In the genomic region with DNA sequence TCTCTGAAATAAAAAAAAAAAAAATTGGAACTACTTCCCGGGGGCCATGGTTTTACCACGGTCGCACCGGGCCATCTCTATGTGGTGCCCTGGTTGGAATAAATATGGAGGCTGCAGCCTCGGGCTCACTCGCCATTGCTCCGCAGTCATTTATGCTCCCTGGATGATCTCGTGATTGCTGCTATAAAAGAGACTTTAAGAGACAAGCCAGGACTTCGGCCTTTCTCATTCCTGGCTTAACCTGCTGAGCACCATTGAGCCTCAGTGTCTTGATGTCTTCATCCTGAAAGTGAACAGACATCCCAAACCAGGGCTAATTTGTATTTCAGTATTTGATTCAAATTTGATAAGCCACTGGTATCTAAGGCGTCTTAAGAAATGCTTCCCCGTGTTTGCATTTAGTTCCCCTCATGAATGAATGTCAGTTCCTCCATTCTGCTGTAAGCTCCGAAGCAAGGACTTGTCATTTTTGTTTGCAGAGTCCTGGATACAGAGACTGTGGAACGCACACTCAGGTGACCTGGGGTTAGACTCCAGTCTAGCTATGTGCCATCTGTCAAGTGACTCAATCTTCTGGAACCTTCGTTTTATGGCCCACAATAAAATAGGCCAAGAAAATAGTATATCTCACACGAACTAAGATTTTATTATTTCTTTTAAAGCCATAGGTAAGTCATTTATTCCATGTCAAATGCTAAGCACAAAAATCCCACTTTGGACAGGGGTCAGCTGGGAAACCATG, we compare ENCODE assay signal across 24 mouse cellular contexts. TPM values are rescaled to one million over a fixed set of nuclear protein-coding genes. Genes with fewer than 3 reads are reported as not detected.
DNase-seq lines count a peak whose midpoint lies in the region; ATAC-seq and TF ChIP-seq lines count a peak whose summit lies in the region.
"Had no signal": no experiment of that assay in that cellular context is flagged by ENCODE, and none has a peak within 500 bp of the region (broad histone marks: within the 10 kb centered on the region; RNA-seq: fewer than 3 reads in every experiment).

No protein-coding gene starts in this region.

- no peak overlapping the region for H3K27ac ChIP-seq in liver, adult 2 months (replicated peaks; ENCODE audit: insufficient read depth, low read depth, low read length)
- H3K27ac ChIP-seq in liver, embryonic 11.5 days (ENCODE audit: low read depth, low read length): no peak overlapping the region
- peak overlapping the region; percentile 86 for H3K27ac ChIP-seq in intestine, postnatal 0 days (ENCODE audit: low read depth, low read length)
- H3K27ac ChIP-seq in small intestine, adult 2 months (ENCODE audit: insufficient read depth, low read depth, low read length): no peak overlapping the region
- H3K27ac ChIP-seq: embryonic facial prominence, embryonic 10.5 days; embryonic facial prominence, embryonic 12.5 days; forebrain, embryonic 13.5 days; forebrain, embryonic 15.5 days had no signal

- 78% methylated on average over 15 of the region's 15 CpGs for WGBS in liver, adult 2 months
- WGBS in liver, embryonic 11.5 days: 89% methylated on average over 15 of the region's 15 CpGs
- WGBS in intestine, postnatal 0 days: 40% methylated on average over 15 of the region's 15 CpGs
- 36% methylated on average over 15 of the region's 15 CpGs for WGBS in small intestine, adult 2 months

- no peak overlapping the region for H3K4me2 ChIP-seq in liver, embryonic 11.5 days
- H3K4me2 ChIP-seq in intestine, postnatal 0 days (replicated peaks; ENCODE audit: low read depth): peak overlapping the region; percentile 18; the same call in 1 of the 2 replicates
- H3K4me2 ChIP-seq: embryonic facial prominence, embryonic 12.5 days; forebrain, embryonic 13.5 days; forebrain, embryonic 15.5 days had no signal

- no peak overlapping the region for H3K9ac ChIP-seq in liver, adult 2 months (ENCODE audit: low read depth, low read length)
- no peak overlapping the region for H3K9ac ChIP-seq in liver, embryonic 11.5 days (ENCODE audit: low read depth, low read length)
- no peak overlapping the region for H3K9ac ChIP-seq in intestine, postnatal 0 days (ENCODE audit: low read depth, low read length)
- H3K9ac ChIP-seq: embryonic facial prominence, embryonic 12.5 days; forebrain, embryonic 13.5 days; forebrain, embryonic 15.5 days; forebrain, postnatal 0 days had no signal

- H3K36me3 ChIP-seq in liver, adult 2 months (ENCODE audit: control insufficient read depth, insufficient read depth, low read length): no peaks in the 10 kb centered on the region
- H3K36me3 ChIP-seq in liver, embryonic 11.5 days (ENCODE audit: control insufficient read depth, insufficient read depth, low read length): no peaks in the 10 kb centered on the region
- no peaks in the 10 kb centered on the region for H3K36me3 ChIP-seq in intestine, postnatal 0 days (ENCODE audit: control insufficient read depth, insufficient read depth)
- no peaks in the 10 kb centered on the region for H3K36me3 ChIP-seq in small intestine, adult 2 months (ENCODE audit: control insufficient read depth, insufficient read depth, low read length)
- H3K36me3 ChIP-seq: embryonic facial prominence, embryonic 10.5 days; embryonic facial prominence, embryonic 12.5 days; forebrain, embryonic 15.5 days; G1E had no signal

- no peak for ATAC-seq in liver, embryonic 11.5 days (replicated peaks; ENCODE audit: low FRiP score)
- peak; percentile 94 for ATAC-seq in intestine, postnatal 0 days
- ATAC-seq: activated CD4-positive, CD25-positive, alpha-beta regulatory T cell, adult 4 months; CD4-positive, CD25-positive, alpha-beta regulatory T cell, adult 4 months; forebrain, embryonic 13.5 days; forebrain, embryonic 15.5 days; forebrain, postnatal 0 days; Patski had no signal

- H3K4me3 ChIP-seq in liver, adult 2 months (ENCODE audit: insufficient read depth, low read depth, low read length): no peak overlapping the region
- H3K4me3 ChIP-seq in liver, embryonic 11.5 days (ENCODE audit: low read depth, low read length): no peak overlapping the region
- H3K4me3 ChIP-seq in intestine, postnatal 0 days (ENCODE audit: low read depth, low read length): no peak overlapping the region
- 0 out of 2 replicates have a peak overlapping the region, but pooled peaks have one; percentile 10 for H3K4me3 ChIP-seq in small intestine, adult 2 months (ENCODE audit: low read depth, low read length)
- H3K4me3 ChIP-seq: embryonic facial prominence, embryonic 10.5 days; embryonic facial prominence, embryonic 12.5 days; forebrain, embryonic 13.5 days; forebrain, embryonic 15.5 days had no signal

- no peak for TF ChIP-seq CTCF in liver, adult 2 months (IDR thresholded peaks at IDR 0.05; ENCODE audit: low read depth, low read length)
- TF ChIP-seq CTCF in intestine, postnatal 0 days (IDR thresholded peaks at IDR 0.05; ENCODE audit: low read depth): no peak
- TF ChIP-seq CTCF in small intestine, adult 2 months (IDR thresholded peaks at IDR 0.05; ENCODE audit: extremely low read depth, insufficient read length, insufficient replicate concordance, low read depth, low read length): no peak

- H3K9me3 ChIP-seq in liver, embryonic 11.5 days (ENCODE audit: control insufficient read depth, low read length): no peaks in the 10 kb centered on the region
- no peaks in the 10 kb centered on the region for H3K9me3 ChIP-seq in intestine, postnatal 0 days (ENCODE audit: control insufficient read depth)
- H3K9me3 ChIP-seq: embryonic facial prominence, embryonic 10.5 days; embryonic facial prominence, embryonic 12.5 days; forebrain, embryonic 13.5 days; forebrain, embryonic 15.5 days had no signal

- no peak for TF ChIP-seq POLR2A in liver, adult 2 months (IDR thresholded peaks at IDR 0.05; ENCODE audit: extremely low read depth, insufficient read depth, low read length)
- TF ChIP-seq POLR2A in small intestine, adult 2 months (IDR thresholded peaks at IDR 0.05; ENCODE audit: low read depth, low read length): no peak

- H3K4me1 ChIP-seq in liver, adult 2 months (ENCODE audit: control insufficient read depth, insufficient read depth, low read length): peaks cover 28% of the 10 kb centered on the region
- no peaks in the 10 kb centered on the region for H3K4me1 ChIP-seq in liver, embryonic 11.5 days (replicated peaks; ENCODE audit: control insufficient read depth, insufficient read depth, low read length)
- peaks cover 9% of the 10 kb centered on the region; the same call in 1 of the 2 replicates for H3K4me1 ChIP-seq in intestine, postnatal 0 days (replicated peaks; ENCODE audit: control insufficient read depth, insufficient read depth, low read length)
- H3K4me1 ChIP-seq in small intestine, adult 2 months (ENCODE audit: control insufficient read depth, insufficient read depth, insufficient read length, low read length): peaks cover 4% of the 10 kb centered on the region; the same call in 1 of the 2 replicates
- H3K4me1 ChIP-seq: embryonic facial prominence, embryonic 12.5 days; forebrain, embryonic 13.5 days; forebrain, embryonic 15.5 days had no signal

- intact Hi-C loops in left cerebral cortex, postnatal 36 days (cut with DNase I): no loop called here

- H3K27me3 ChIP-seq in liver, adult 2 months (ENCODE audit: control insufficient read depth, insufficient read depth, low read length): no peaks in the 10 kb centered on the region
- no peaks in the 10 kb centered on the region for H3K27me3 ChIP-seq in liver, embryonic 11.5 days (replicated peaks; ENCODE audit: control insufficient read depth, insufficient read depth, low read length)
- H3K27me3 ChIP-seq in intestine, postnatal 0 days (replicated peaks; ENCODE audit: control insufficient read depth, insufficient read depth, low read length): no peaks in the 10 kb centered on the region
- no peaks in the 10 kb centered on the region for H3K27me3 ChIP-seq in small intestine, adult 2 months (ENCODE audit: control insufficient read depth, insufficient read depth, low read length)
- H3K27me3 ChIP-seq: CH12.LX; embryonic facial prominence, embryonic 12.5 days; forebrain, embryonic 13.5 days; forebrain, embryonic 15.5 days; Patski had no signal

- DNase-seq in liver, adult 2 months (ENCODE audit: extremely low read depth, low read depth, low spot score): peak; percentile 64
- DNase-seq in liver, embryonic 11.5 days (ENCODE audit: low spot score): no peak
- DNase-seq in adrenal gland, postnatal 14 days: no peak
- DNase-seq in left cerebral cortex, postnatal 36 days (ENCODE audit: low spot score in 2 of 2): no peak
- DNase-seq: adrenal gland, adult 8-10 months; adrenal gland, postnatal 25 days; B cell, adult 2 months; cerebellum, adult 11 months; cerebellum, adult 18-20 months; cerebellum, adult 8-10 months; cerebellum, postnatal 10 days; cerebellum, postnatal 25 days; forebrain, postnatal 0 days had no signal

- peaks cover 34% of the 10 kb centered on the region; the same call in 1 of the 2 replicates for H3K79me2 ChIP-seq in liver, adult 2 months (ENCODE audit: control insufficient read depth, insufficient read depth, low read length)

RNA-seq across cellular contexts. Expression of a gene that starts 22.2 kb away (rescaled TPM):
- 77.3 and 102 TPM in 2 replicates for total RNA-seq in liver, adult 2 months (2014; rRNA removed)
- polyA plus RNA-seq in liver, adult 2 months (2012; rRNA removed): 180 and 217 TPM in 2 replicates
- 21.2 and 24.8 TPM in 2 replicates for polyA plus RNA-seq in liver, embryonic 11.5 days (2014; fragmentation: Nextera tagmentation; extraction: Ambion mirVana)
- 91.5 and 104 TPM in 2 replicates for polyA plus RNA-seq in intestine, postnatal 0 days (2015; fragmentation: Nextera tagmentation; extraction: Ambion mirVana)
- polyA plus RNA-seq in small intestine, adult 2 months (2012; rRNA removed): 2.9 and 25.7 TPM in 2 replicates
- total RNA-seq in adrenal gland, postnatal 14 days (2021): 9.0 and 16.9 TPM in 2 replicates
- total RNA-seq in left cerebral cortex, postnatal 36 days (2021): 1 to 10 TPM; 2.2 TPM
- polyA plus RNA-seq: activated CD4-positive, CD25-positive, alpha-beta regulatory T cell, adult 4 months; CD4-positive, CD25-positive, alpha-beta regulatory T cell, adult 4 months; G1E had no signal

RNA-seq across cellular contexts. Expression of a gene that starts 40.1 kb away (rescaled TPM):
- total RNA-seq in liver, adult 2 months (2014; rRNA removed): 5.3 and 6.2 TPM in 2 replicates
- polyA plus RNA-seq in liver, adult 2 months (2012; rRNA removed): 10.5 and 17.3 TPM in 2 replicates
- 93.7 and 99.4 TPM in 2 replicates for polyA plus RNA-seq in liver, embryonic 11.5 days (2014; fragmentation: Nextera tagmentation; extraction: Ambion mirVana)
- polyA plus RNA-seq in intestine, postnatal 0 days (2015; fragmentation: Nextera tagmentation; extraction: Ambion mirVana): 34.8 and 35.7 TPM in 2 replicates
- 70.4 and 97.3 TPM in 2 replicates for polyA plus RNA-seq in small intestine, adult 2 months (2012; rRNA removed)
- total RNA-seq in adrenal gland, postnatal 14 days (2021): 32.0 and 36.7 TPM in 2 replicates
- 1 to 10 TPM; 3.8 to 4.0 TPM for total RNA-seq in left cerebral cortex, postnatal 36 days (2021)
